Mouse (Mus musculus) limb, embryonic 14.5 days (tissue): ENCODE data around the gene Gm21883. TPM values are rescaled to one million over a fixed set of nuclear protein-coding genes. Genes with fewer than 3 reads are reported as not detected.
"Not testable (repeated sequence)": the region's sequence is repeated elsewhere in the genome, so short reads cannot be mapped to it uniquely, and the experiment has no call there.

ENCODE experiments used
- ATAC-seq: fragments of 200-750 bp; cut with Nextera tagmentation; 2 replicates; pipeline ENCODE4 v1.8.0; 2017; ENCODE audit warnings: low read depth, moderate number of reproducible peaks, moderate TSS enrichment; ENCODE audit not compliant: low FRiP score
- DNase-seq: peaks from one replicate; pipeline ENCODE4 v3.0.0-alpha.2; 2015; ENCODE audit warnings: low spot score
- H3K27ac ChIP-seq: fragments of 300-500 bp; sonication (generic); replicated peaks from 2 replicates; pipeline ENCODE4 v1.5.1; 2014; ENCODE audit warnings: low read depth, mild to moderate bottlenecking, low read length, moderate library complexity, mixed read lengths
- H3K27me3 ChIP-seq: fragments of 300-500 bp; sonication (generic); 2 replicates; pipeline ENCODE4 v1.6.1; 2014; ENCODE audit warnings: low read length, mixed read lengths; ENCODE audit not compliant: control insufficient read depth, insufficient read depth
- H3K36me3 ChIP-seq: fragments of 300-500 bp; sonication (generic); 2 replicates; pipeline ENCODE4 v1.6.1; 2014; ENCODE audit warnings: mild to moderate bottlenecking, low read length, moderate library complexity, mixed read lengths; ENCODE audit not compliant: control insufficient read depth, insufficient read depth
- H3K4me1 ChIP-seq: fragments of 300-500 bp; sonication (generic); 2 replicates; pipeline ENCODE4 v1.6.1; 2014; ENCODE audit warnings: antibody characterized with exemption, low read length, mixed read lengths; ENCODE audit not compliant: control insufficient read depth, insufficient read depth
- H3K4me2 ChIP-seq: fragments of 300-500 bp; sonication (generic); replicated peaks from 2 replicates; pipeline ENCODE4 v1.6.1; 2014; ENCODE audit warnings: low read depth, mild to moderate bottlenecking, low read length, moderate library complexity; ENCODE audit not compliant: severe bottlenecking
- H3K4me3 ChIP-seq: fragments of 300-500 bp; sonication (generic); replicated peaks from 2 replicates; pipeline ENCODE4 v1.5.1; 2014; ENCODE audit warnings: low read length
- H3K9ac ChIP-seq: fragments of 300-500 bp; sonication (generic); 2 replicates; pipeline ENCODE4 v1.6.1; 2014; ENCODE audit warnings: mild to moderate bottlenecking, low read depth, low read length, moderate library complexity; ENCODE audit not compliant: severe bottlenecking
- H3K9me3 ChIP-seq: fragments of 300-500 bp; sonication (generic); 2 replicates; pipeline ENCODE4 v1.6.1; 2016; ENCODE audit warnings: low read length; ENCODE audit not compliant: control insufficient read depth
- WGBS: fragments of 180-500 bp; shearing (Covaris S2); extraction: QIAGEN DNeasy Blood & Tissue Kit; methylation state at CpG from one replicate; pipeline ENCODE4 v1.1.7; 2014; 5-methylcytosine and 5-hydroxymethylcytosine counted together
- polyA plus RNA-seq, 2 experiments: library from polyadenylated mRNA; depleted of rRNA in 1 of 2; stranded (reverse) in 1 of 2; unstranded in 1 of 2; fragments of >200 nt; fragmentation: Nextera tagmentation in 1 of 2; extraction: Ambion mirVana in 1 of 2; gene quantifications; 2 replicates each; pipeline versions ENCODE4 v1.2.1 to v1.2.3; 2012 to 2014

Gm21883 gene
- not detected in 2 replicates for polyA plus RNA-seq (2012; rRNA removed)
- not detected in 2 replicates for polyA plus RNA-seq (2014; fragmentation: Nextera tagmentation; extraction: Ambion mirVana)

DNA sequence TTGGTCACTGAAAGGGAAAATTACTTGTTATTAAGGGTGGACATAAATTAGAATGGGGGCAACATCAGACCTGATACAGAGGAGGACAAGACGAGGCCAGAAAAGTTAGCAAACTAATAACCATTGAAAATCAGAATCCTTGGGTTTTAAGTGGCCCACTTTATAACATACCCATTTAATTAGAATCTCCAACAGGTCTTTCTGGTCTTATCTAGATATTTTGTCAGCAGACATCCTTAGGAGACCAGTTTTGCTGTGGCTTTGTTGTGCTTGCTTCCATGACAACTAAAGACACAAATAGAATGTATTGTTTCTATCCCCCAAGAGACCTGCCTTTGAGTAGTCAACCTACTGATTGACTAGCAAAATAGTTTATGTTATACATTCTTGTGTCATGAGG is at the start of gene Gm21883:
Gm21883 (minus strand) TSS at position 101 of the 400 bp plus-strand sequence.
- not testable (repeated sequence) for DNase-seq, H3K4me2 ChIP-seq, ATAC-seq, H3K27ac ChIP-seq, H3K27me3 ChIP-seq, H3K9me3 ChIP-seq, H3K4me3 ChIP-seq, H3K36me3 ChIP-seq, H3K4me1 ChIP-seq, H3K9ac ChIP-seq
- WGBS: no CpG with 5 or more reads among the region's 1 CpGs

DNA sequence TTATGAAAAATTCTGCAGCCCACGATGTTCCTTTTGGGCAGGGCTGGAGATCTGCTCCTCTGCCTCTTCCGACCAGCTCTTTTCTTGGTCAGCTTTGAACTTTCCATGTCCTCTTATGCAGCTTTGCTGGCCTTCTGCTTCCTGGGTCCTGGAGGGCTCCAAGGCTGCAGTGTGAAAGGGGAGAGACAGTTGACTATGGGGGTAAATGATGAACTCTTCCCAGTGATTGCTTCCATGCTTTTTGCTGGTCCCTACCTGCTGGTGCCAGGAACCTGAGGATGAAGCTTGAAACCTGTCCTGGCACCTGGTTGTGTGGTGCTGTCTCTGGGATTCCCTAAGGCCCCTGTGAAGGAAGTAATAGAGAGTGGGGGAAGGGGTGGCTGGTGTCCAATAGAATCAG is 44.7 kb upstream of the Gm21883 start, which contains the start of gene Spin2e:
Spin2e (minus strand) TSS at position 101 of the 400 bp plus-strand sequence.
- not testable (repeated sequence) for ATAC-seq, H3K4me1 ChIP-seq
- WGBS: 80% methylated on average over 1 of the region's 2 CpGs

More for the DNA sequence above, 44.7 kb upstream of the Gm21883 start, which contains the start of gene Spin2e:
- not testable (repeated sequence) for H3K36me3 ChIP-seq, H3K4me2 ChIP-seq, DNase-seq, H3K9me3 ChIP-seq, H3K27me3 ChIP-seq, H3K4me3 ChIP-seq, H3K9ac ChIP-seq, H3K27ac ChIP-seq

Other genes starting within 250 kb of the Gm21883 start
- not detected in 2 replicates for gene Btbd35f26, start 237.8 kb downstream of the Gm21883 start, polyA plus RNA-seq (2012; rRNA removed)
- gene Btbd35f26, start 237.8 kb downstream of the Gm21883 start, polyA plus RNA-seq (2014; fragmentation: Nextera tagmentation; extraction: Ambion mirVana): not detected in 2 replicates
- gene Btbd35f19, start 190.4 kb downstream of the Gm21883 start, polyA plus RNA-seq (2012; rRNA removed): not detected in 2 replicates
- gene Btbd35f19, start 190.4 kb downstream of the Gm21883 start, polyA plus RNA-seq (2014; fragmentation: Nextera tagmentation; extraction: Ambion mirVana): not detected in 2 replicates
- not detected in 2 replicates for gene Spin2e, start 44.6 kb upstream of the Gm21883 start, polyA plus RNA-seq (2012; rRNA removed)
- gene Spin2e, start 44.6 kb upstream of the Gm21883 start, polyA plus RNA-seq (2014; fragmentation: Nextera tagmentation; extraction: Ambion mirVana): not detected in 2 replicates
- gene Btbd35f25, start 142.9 kb upstream of the Gm21883 start, polyA plus RNA-seq (2012; rRNA removed): not detected in 2 replicates
- gene Btbd35f25, start 142.9 kb upstream of the Gm21883 start, polyA plus RNA-seq (2014; fragmentation: Nextera tagmentation; extraction: Ambion mirVana): not detected in 2 replicates